Mouse (Mus musculus): ENCODE measurements around the gene Cfap61.

DNA sequence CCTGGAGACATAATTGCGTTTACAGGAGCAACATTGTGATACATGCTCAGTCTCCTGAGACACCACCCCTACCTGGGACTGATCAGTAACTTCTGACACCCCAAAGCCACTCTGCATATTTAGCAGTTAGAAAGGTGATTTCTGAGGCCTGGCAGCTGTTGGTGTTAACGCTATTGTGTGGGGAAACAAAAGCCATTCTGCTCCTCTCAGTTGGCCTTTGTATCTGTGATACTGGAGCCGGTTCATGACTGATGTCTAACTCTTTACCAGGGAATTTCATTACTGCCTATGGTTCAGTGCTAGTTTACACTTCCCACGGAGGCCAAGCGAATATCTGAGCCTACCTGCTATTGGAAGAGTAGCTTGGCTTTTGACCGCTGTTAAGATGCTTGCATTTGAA lies 138.7 kb downstream of the Cfap61 start:
- TF ChIP-seq CTCF (IDR thresholded peaks at IDR 0.05; ENCODE audit: low read depth) (no peak), EP300 (IDR thresholded peaks at IDR 0.05; ENCODE audit: low read depth) (no peak)

Measured in liver, postnatal 0 days (tissue).